Mouse (Mus musculus): Measurements from ENCODE around the gene Clasp2.

DNA sequence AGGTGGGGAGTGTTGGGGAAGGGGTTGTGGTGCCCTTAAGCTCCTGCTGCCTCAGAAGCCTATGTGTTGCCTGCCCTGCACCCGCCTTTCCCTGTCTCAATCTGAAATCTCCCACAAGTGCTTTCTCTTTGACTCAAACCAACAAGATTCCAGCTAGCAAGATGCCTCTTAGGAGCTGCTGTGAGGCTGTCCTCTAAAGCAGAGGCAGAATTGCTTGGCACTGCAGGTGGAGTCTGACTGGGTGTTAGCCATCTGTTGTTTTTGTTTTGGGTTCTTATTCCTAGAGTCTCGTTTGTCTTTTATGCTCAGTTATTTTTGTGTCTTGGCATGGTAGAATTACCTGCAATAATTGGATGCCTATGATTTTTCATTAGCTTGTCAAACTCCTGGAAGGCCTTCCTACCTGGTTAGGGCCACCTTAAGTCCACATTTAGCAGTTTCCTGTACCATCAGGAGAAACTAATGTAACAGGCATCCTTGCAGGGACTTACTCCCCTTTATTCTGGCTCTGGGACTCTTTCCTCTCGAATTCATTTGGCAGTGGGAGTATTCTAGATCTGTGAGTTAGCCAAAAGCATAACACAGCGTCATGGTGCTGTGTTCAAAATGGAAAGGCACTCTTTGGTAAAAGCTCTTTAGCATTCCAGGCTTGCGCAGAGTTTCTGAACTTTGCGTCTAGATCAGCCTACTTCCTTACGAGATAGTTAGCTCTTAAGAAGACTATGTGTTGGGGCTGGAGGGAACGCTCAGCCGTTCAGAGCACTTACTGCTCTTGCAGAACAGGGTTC lies 198.0 kb downstream of the Clasp2 start:
- TF ChIP-seq CTCF (IDR thresholded peaks at IDR 0.05; ENCODE audit: control insufficient read depth, insufficient read depth, low read length) (no peak), POLR2A (IDR thresholded peaks at IDR 0.05; ENCODE audit: borderline replicate concordance, control insufficient read depth, low read depth, low read length) (no peak)
